Mouse (Mus musculus) midbrain, embryonic 13.5 days (tissue): ENCODE measurements at regions not wholly inside any gene's neighbourhood (a gene's known extent, or its start where the extent isn't known, plus 50 kb on each side); places are given as distances from the start of the nearest gene placed in this dataset.

Experiments
- ATAC-seq: fragments of 200-750 bp; cut with Nextera tagmentation; 2 replicates; pipeline ENCODE4 v1.8.0; 2017; ENCODE audit warnings: mild to moderate bottlenecking, moderate TSS enrichment, moderate library complexity
- H3K27ac ChIP-seq: fragments of 300-500 bp; sonication (generic); 2 replicates; pipeline ENCODE4 v1.5.1; 2015; ENCODE audit warnings: inconsistent platforms, mild to moderate bottlenecking, moderate library complexity
- H3K27me3 ChIP-seq: fragments of 300-500 bp; sonication (generic); 2 replicates; pipeline ENCODE4 v1.6.1; 2015; ENCODE audit warnings: mild to moderate bottlenecking, inconsistent platforms
- H3K36me3 ChIP-seq: fragments of 300-500 bp; sonication (generic); 2 replicates; pipeline ENCODE4 v1.6.1; 2015; ENCODE audit warnings: mild to moderate bottlenecking, inconsistent platforms
- H3K4me1 ChIP-seq: fragments of 300-500 bp; sonication (generic); replicated peaks from 2 replicates; pipeline ENCODE4 v1.6.1; 2015; ENCODE audit warnings: inconsistent platforms
- H3K4me2 ChIP-seq: fragments of 300-500 bp; sonication (generic); replicated peaks from 2 replicates; pipeline ENCODE4 v1.6.1; 2015; ENCODE audit warnings: moderate library complexity, mild to moderate bottlenecking, inconsistent platforms
- H3K4me3 ChIP-seq: fragments of 300-500 bp; sonication (generic); replicated peaks from 2 replicates; pipeline ENCODE4 v1.5.1; 2015; ENCODE audit warnings: mild to moderate bottlenecking, inconsistent platforms
- H3K9ac ChIP-seq: fragments of 300-500 bp; sonication (generic); replicated peaks from 2 replicates; pipeline ENCODE4 v1.6.1; 2015; ENCODE audit warnings: mild to moderate bottlenecking, inconsistent platforms
- H3K9me3 ChIP-seq: fragments of 300-500 bp; sonication (generic); 2 replicates; pipeline ENCODE4 v1.6.1; 2016; ENCODE audit warnings: mild to moderate bottlenecking, inconsistent platforms
- WGBS: fragments of 180-500 bp; shearing (Covaris S2); methylation state at CpG from one replicate; pipeline ENCODE4 v1.1.7; 2015; 5-methylcytosine and 5-hydroxymethylcytosine counted together

DNA sequence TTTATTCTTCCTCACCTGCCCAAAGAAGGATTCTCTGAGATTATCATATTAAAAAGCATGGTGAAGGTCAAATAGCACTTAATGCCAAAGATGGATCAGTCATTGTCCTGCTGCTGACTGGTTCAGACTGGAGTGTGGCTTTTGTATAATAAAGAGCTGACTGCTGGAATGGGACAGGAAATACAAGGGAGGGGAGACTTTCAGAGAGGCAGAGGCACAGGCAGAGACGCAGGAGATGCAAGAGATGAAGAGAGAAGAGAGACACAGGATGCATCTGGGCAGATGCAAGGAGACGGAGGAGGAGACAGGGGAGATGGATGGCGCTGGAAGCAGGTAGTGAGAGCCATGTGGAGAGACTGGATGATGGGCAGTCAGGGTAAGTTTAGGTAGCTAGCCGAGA is 65.4 kb upstream of the Glrp1 start:
- H3K4me2 ChIP-seq: no peak overlapping the region
- H3K9ac ChIP-seq: no peak overlapping the region
- H3K9me3 ChIP-seq: 0 out of 2 replicates have a peak, but pooled peaks cover 4% of the 10 kb centered on the region
- ATAC-seq: no peak
- 0 out of 2 replicates have a peak, but pooled peaks cover 5% of the 10 kb centered on the region for H3K27me3 ChIP-seq
- WGBS: 58% methylated on average over 4 of the region's 4 CpGs
- H3K4me3 ChIP-seq: no peak overlapping the region
- no peak overlapping the region for H3K27ac ChIP-seq
- no peaks in the 10 kb centered on the region for H3K36me3 ChIP-seq
- H3K4me1 ChIP-seq: peaks cover 11% of the 10 kb centered on the region

GRCm38 (mm10) chr1:88572161-88572560 is 62.3 kb upstream of the Glrp1 start:
- H3K4me2 ChIP-seq: no peak overlapping the region
- H3K9ac ChIP-seq: no peak overlapping the region
- no peak overlapping the region for H3K27ac ChIP-seq
- 0 out of 2 replicates have a peak, but pooled peaks cover 4% of the 10 kb centered on the region for H3K9me3 ChIP-seq
- no peaks in the 10 kb centered on the region for H3K27me3 ChIP-seq
- peaks cover 24% of the 10 kb centered on the region for H3K4me1 ChIP-seq
- WGBS: 94% methylated on average over 13 of the region's 13 CpGs
- H3K4me3 ChIP-seq: no peak overlapping the region
- ATAC-seq: no peak
- no peaks in the 10 kb centered on the region for H3K36me3 ChIP-seq

GRCm38 (mm10) chr1:88568447-88569053 is 58.7 kb upstream of the Glrp1 start:
- ATAC-seq: peak; percentile 79
- H3K4me2 ChIP-seq: peak overlapping the region; percentile 19
- H3K27ac ChIP-seq: peak overlapping the region; percentile 85

GRCm38 (mm10) chr1:88567198-88567597 is 57.3 kb upstream of the Glrp1 start:
- no peak overlapping the region for H3K4me3 ChIP-seq
- H3K4me2 ChIP-seq: no peak overlapping the region
- 0 out of 2 replicates have a peak, but pooled peaks cover 2% of the 10 kb centered on the region for H3K9me3 ChIP-seq
- no peaks in the 10 kb centered on the region for H3K36me3 ChIP-seq
- ATAC-seq: no peak
- peaks cover 18% of the 10 kb centered on the region for H3K4me1 ChIP-seq
- H3K9ac ChIP-seq: no peak overlapping the region
- 100% methylated on average over 1 of the region's 1 CpGs for WGBS
- no peaks in the 10 kb centered on the region for H3K27me3 ChIP-seq
- H3K27ac ChIP-seq: no peak overlapping the region

More at GRCm38 (mm10) chr1:88568447-88569053, 58.7 kb upstream of the Glrp1 start:
- Histone ChIP-seq H3K4me1 (peaks cover 18% of the 10 kb centered on the region), H3K4me3 (no peak overlapping the region), H3K9ac (no peak overlapping the region), H3K9me3 (0 out of 2 replicates have a peak, but pooled peaks cover 4% of the 10 kb centered on the region), H3K36me3 (no peaks in the 10 kb centered on the region), H3K27me3 (no peaks in the 10 kb centered on the region)
- WGBS: 53% methylated on average over 6 of the region's 6 CpGs

DNA sequence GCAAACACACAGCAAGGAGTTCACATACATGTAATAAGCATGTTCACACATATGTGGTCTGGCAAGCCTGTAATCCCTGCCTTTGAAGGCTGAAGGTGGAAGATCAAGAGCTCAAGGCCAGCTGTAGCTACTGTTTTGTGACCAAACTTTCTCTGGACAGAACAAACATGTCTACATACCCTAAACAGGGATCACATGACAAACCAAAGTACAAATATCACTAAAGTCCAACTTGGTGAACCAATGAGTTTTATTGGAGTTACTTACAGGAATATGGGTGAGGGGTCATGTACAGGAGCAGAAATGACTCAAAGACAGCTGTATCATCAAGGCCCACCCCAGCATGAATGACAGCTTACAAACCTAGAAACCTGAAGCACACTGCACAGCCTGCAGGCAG is 56.6 kb upstream of the Glrp1 start:
- Histone ChIP-seq H3K27me3 (no peaks in the 10 kb centered on the region), H3K27ac (no peak overlapping the region), H3K9me3 (no peaks in the 10 kb centered on the region), H3K9ac (no peak overlapping the region), H3K4me1 (peaks cover 18% of the 10 kb centered on the region), H3K4me2 (no peak overlapping the region), H3K36me3 (no peaks in the 10 kb centered on the region), H3K4me3 (no peak overlapping the region)
- no peak for ATAC-seq

GRCm38 (mm10) chr1:88564825-88565224 is 55.0 kb upstream of the Glrp1 start:
- Histone ChIP-seq H3K4me2 (no peak overlapping the region), H3K4me3 (no peak overlapping the region), H3K9ac (no peak overlapping the region), H3K4me1 (peaks cover 21% of the 10 kb centered on the region), H3K27ac (no peak overlapping the region), H3K36me3 (no peaks in the 10 kb centered on the region), H3K27me3 (no peaks in the 10 kb centered on the region), H3K9me3 (no peaks in the 10 kb centered on the region)
- 82% methylated on average over 4 of the region's 4 CpGs for WGBS
- ATAC-seq: no peak

DNA sequence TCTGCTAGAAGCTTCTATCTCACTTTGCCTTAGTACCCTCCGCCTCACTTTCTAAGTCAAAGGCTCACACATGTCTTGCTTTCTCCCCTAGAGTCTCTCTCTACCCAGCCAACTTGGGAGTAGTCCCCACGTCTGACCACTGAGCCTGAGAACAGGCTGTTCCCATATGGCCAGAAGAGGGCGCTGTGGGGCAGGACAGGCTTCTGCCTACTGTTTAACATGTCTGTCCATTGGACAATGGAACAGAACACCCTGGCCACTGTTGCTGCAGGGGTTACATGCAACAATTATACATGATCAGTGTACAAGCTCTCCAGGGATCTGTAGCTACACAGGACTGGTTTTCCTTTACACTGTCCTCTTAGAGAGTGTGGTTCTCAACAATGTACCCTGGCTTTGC is 52.5 kb upstream of the Glrp1 start:
- H3K27ac ChIP-seq: no peak overlapping the region
- H3K27me3 ChIP-seq: no peaks in the 10 kb centered on the region

DNA sequence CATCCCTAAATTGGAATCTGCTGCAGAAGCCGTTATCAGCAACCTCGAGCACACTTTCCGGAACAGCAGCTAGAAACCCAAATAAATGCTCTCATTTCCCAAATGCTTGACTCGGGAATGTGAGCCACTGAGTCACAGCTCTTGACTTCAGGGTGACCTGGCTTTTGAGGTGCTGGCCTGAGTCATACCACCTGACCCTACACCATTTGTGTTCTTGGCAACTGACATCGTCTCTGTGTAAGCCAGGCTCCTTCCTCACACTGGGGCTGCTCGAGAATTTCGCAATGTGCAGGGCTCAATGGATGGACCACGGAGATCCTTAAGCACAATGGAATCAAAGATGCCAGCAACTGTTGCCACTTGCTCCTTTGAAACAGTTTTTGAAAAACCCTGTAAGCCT is 50.9 kb upstream of the Glrp1 start:
- H3K27me3 ChIP-seq: no peaks in the 10 kb centered on the region
- WGBS: 55% methylated on average over 8 of the region's 8 CpGs
- H3K27ac ChIP-seq: no peak overlapping the region
- no peak for ATAC-seq
- no peak overlapping the region for H3K4me2 ChIP-seq
- H3K9me3 ChIP-seq: no peaks in the 10 kb centered on the region
- 0 out of 2 replicates have a peak, but pooled peaks cover 10% of the 10 kb centered on the region for H3K4me1 ChIP-seq
- no peaks in the 10 kb centered on the region for H3K36me3 ChIP-seq
- no peak overlapping the region for H3K9ac ChIP-seq
- H3K4me3 ChIP-seq: no peak overlapping the region

More for the DNA sequence above, 52.5 kb upstream of the Glrp1 start:
- H3K4me1 ChIP-seq: 0 out of 2 replicates have a peak, but pooled peaks cover 10% of the 10 kb centered on the region
- H3K9ac ChIP-seq: no peak overlapping the region
- H3K36me3 ChIP-seq: no peaks in the 10 kb centered on the region
- H3K4me2 ChIP-seq: no peak overlapping the region
- peak; percentile 73 for ATAC-seq
- WGBS: 21% methylated on average over 3 of the region's 3 CpGs
- H3K9me3 ChIP-seq: no peaks in the 10 kb centered on the region
- no peak overlapping the region for H3K4me3 ChIP-seq
